Mouse (Mus musculus): ENCODE measurements around the gene Vangl1.

Vangl1 gene

GRCm38 (mm10) chr3:102198446-102198845 is 6.0 kb downstream of the Vangl1 start:
- DNase-seq (ENCODE audit: low read depth, low spot score): no peak

GRCm38 (mm10) chr3:102197746-102198145 is 6.7 kb downstream of the Vangl1 start:
- no peak for DNase-seq (ENCODE audit: low read depth, low spot score)

GRCm38 (mm10) chr3:102197152-102197551 is 7.3 kb downstream of the Vangl1 start:
- no peak for DNase-seq (ENCODE audit: low read depth, low spot score)

GRCm38 (mm10) chr3:102196166-102196565 is 8.3 kb downstream of the Vangl1 start:
- no peak for DNase-seq (ENCODE audit: low read depth, low spot score)

GRCm38 (mm10) chr3:102195762-102196161 is 8.7 kb downstream of the Vangl1 start:
- DNase-seq (ENCODE audit: low read depth, low spot score): no peak

- DNase-seq (ENCODE audit: low read depth, low spot score): no peak
Measured at GRCm38 (mm10) chr3:102194291-102195051, 10.0 kb downstream of the Vangl1 start.

- no peak for DNase-seq (ENCODE audit: low read depth, low spot score)
Measured at GRCm38 (mm10) chr3:102193488-102194290, 10.8 kb downstream of the Vangl1 start.

- DNase-seq (ENCODE audit: low read depth, low spot score): no peak
Measured at GRCm38 (mm10) chr3:102192621-102193020, 11.9 kb downstream of the Vangl1 start.

GRCm38 (mm10) chr3:102191575-102191974 is 12.9 kb downstream of the Vangl1 start:
- no peak for DNase-seq (ENCODE audit: low read depth, low spot score)

GRCm38 (mm10) chr3:102190642-102191041 is 13.9 kb downstream of the Vangl1 start:
- DNase-seq (ENCODE audit: low read depth, low spot score): no peak

GRCm38 (mm10) chr3:102190015-102190414 is 14.5 kb downstream of the Vangl1 start:
- DNase-seq (ENCODE audit: low read depth, low spot score): no peak

- no peak for DNase-seq (ENCODE audit: low read depth, low spot score)
Measured at GRCm38 (mm10) chr3:102188972-102189371, 15.5 kb downstream of the Vangl1 start.

GRCm38 (mm10) chr3:102187401-102187800 is 17.1 kb downstream of the Vangl1 start:
- DNase-seq (ENCODE audit: low read depth, low spot score): no peak

- DNase-seq (ENCODE audit: low read depth, low spot score): no peak
Measured at GRCm38 (mm10) chr3:102184721-102185120, 19.8 kb downstream of the Vangl1 start.

GRCm38 (mm10) chr3:102182601-102183000 is 21.9 kb downstream of the Vangl1 start:
- no peak for DNase-seq (ENCODE audit: low read depth, low spot score)

- DNase-seq (ENCODE audit: low read depth, low spot score): no peak
Measured at GRCm38 (mm10) chr3:102181191-102181590, 23.3 kb downstream of the Vangl1 start.

- no peak for DNase-seq (ENCODE audit: low read depth, low spot score)
Measured at GRCm38 (mm10) chr3:102180746-102181145, 23.7 kb downstream of the Vangl1 start.

GRCm38 (mm10) chr3:102179869-102180268 is 24.6 kb downstream of the Vangl1 start:
- no peak for DNase-seq (ENCODE audit: low read depth, low spot score)

- no peak for DNase-seq (ENCODE audit: low read depth, low spot score)
Measured at GRCm38 (mm10) chr3:102177837-102178615, 26.5 kb downstream of the Vangl1 start.

GRCm38 (mm10) chr3:102176116-102176515 is 28.4 kb downstream of the Vangl1 start:
- no peak for DNase-seq (ENCODE audit: low read depth, low spot score)

- DNase-seq (ENCODE audit: low read depth, low spot score): no peak
Measured at GRCm38 (mm10) chr3:102175701-102176100, 28.8 kb downstream of the Vangl1 start.

Data from CD4-positive helper T cell, adult 2 months (primary cell).